Mouse (Mus musculus) kidney, postnatal 25 days (tissue): ENCODE measurements around the gene Vcl.

ENCODE experiments used
- DNase-seq, 2 experiments: peaks; one replicate each; pipeline ENCODE4 v3.0.0; 2021; ENCODE audit warnings: mixed read lengths in 2 of 2

The Vcl gene

GRCm38 (mm10) chr14:20945296-20945695 lies 16.1 kb downstream of the Vcl start:
- DNase-seq, result no peak

- DNase-seq, result no peak
These were observed 26.8 kb downstream of the Vcl start for GRCm38 (mm10) chr14:20956021-20956420.

GRCm38 (mm10) chr14:20958971-20959370 lies 29.8 kb downstream of the Vcl start:
- no peak for DNase-seq

GRCm38 (mm10) chr14:20962466-20962865 lies 33.3 kb downstream of the Vcl start:
- DNase-seq, result no peak

- DNase-seq, result no peak
These were observed 33.7 kb downstream of the Vcl start for GRCm38 (mm10) chr14:20962906-20963305.

- no peak for DNase-seq
These were observed 34.7 kb downstream of the Vcl start for GRCm38 (mm10) chr14:20963863-20964262.

GRCm38 (mm10) chr14:20964285-20964684 lies 35.1 kb downstream of the Vcl start:
- DNase-seq, result no peak

GRCm38 (mm10) chr14:20966959-20967670 lies 37.9 kb downstream of the Vcl start:
- no peak for DNase-seq

- DNase-seq, result no peak
These were observed 39.9 kb downstream of the Vcl start for GRCm38 (mm10) chr14:20969066-20969465.

- DNase-seq, result peak; percentile 48 to 54
These were observed 41.2 kb downstream of the Vcl start for GRCm38 (mm10) chr14:20970389-20970788.

- no peak for DNase-seq
These were observed 41.7 kb downstream of the Vcl start for GRCm38 (mm10) chr14:20970927-20971326.

- no peak for DNase-seq
These were observed 44.6 kb downstream of the Vcl start for GRCm38 (mm10) chr14:20973821-20974220.

GRCm38 (mm10) chr14:20976741-20977140 lies 47.5 kb downstream of the Vcl start:
- no peak for DNase-seq

GRCm38 (mm10) chr14:20977726-20978125 lies 48.5 kb downstream of the Vcl start:
- no peak for DNase-seq

- DNase-seq, result peak; percentile 90 to 91
These were observed 54.6 kb downstream of the Vcl start for GRCm38 (mm10) chr14:20983832-20984231.

GRCm38 (mm10) chr14:20985482-20985881 lies 56.3 kb downstream of the Vcl start:
- peak in 1 of 2 experiments; percentile 34 for DNase-seq

- no peak for DNase-seq
These were observed 62.3 kb downstream of the Vcl start for GRCm38 (mm10) chr14:20991492-20991891.

- peak; percentile 61 to 68 for DNase-seq
These were observed 64.0 kb downstream of the Vcl start for GRCm38 (mm10) chr14:20993067-20993691.

GRCm38 (mm10) chr14:20994475-20994874 lies 65.3 kb downstream of the Vcl start:
- DNase-seq, result no peak

GRCm38 (mm10) chr14:20995497-20995896 lies 66.3 kb downstream of the Vcl start:
- DNase-seq, result no peak

- DNase-seq, result no peak
These were observed 67.2 kb downstream of the Vcl start for GRCm38 (mm10) chr14:20996361-20996760.

GRCm38 (mm10) chr14:20997548-20997947 lies 68.3 kb downstream of the Vcl start:
- no peak for DNase-seq

GRCm38 (mm10) chr14:20999617-21000016 lies 70.4 kb downstream of the Vcl start:
- DNase-seq, result no peak

- DNase-seq, result no peak
These were observed 84.7 kb downstream of the Vcl start for GRCm38 (mm10) chr14:21013800-21014334.
